Mouse (Mus musculus) bone marrow, adult 2 months (tissue): ENCODE results near the gene Lrch3.

Source experiments
- CTCF ChIP-seq: fragments of 200-500 bp; IDR thresholded peaks from 2 replicates; pipeline ENCODE4 v1.5.1; 2011; ENCODE audit warnings: low read length, control low read depth; ENCODE audit not compliant: control insufficient read depth, insufficient read depth
- POLR2A ChIP-seq: fragments of 200-500 bp; IDR thresholded peaks from 2 replicates; pipeline ENCODE4 v1.6.1; 2011; ENCODE audit warnings: low read depth, mild to moderate bottlenecking, control low read depth, low read length, borderline replicate concordance; ENCODE audit not compliant: control insufficient read depth

GRCm38 (mm10) chr16:32945379-32945778, 31.5 kb downstream of the Lrch3 start:
- TF ChIP-seq CTCF (no peak), POLR2A (no peak)
